Mouse (Mus musculus) cerebellum, postnatal 4 days (tissue): ENCODE results near the gene Ube2o.
"Not testable (repeated sequence)": the region's sequence is repeated elsewhere in the genome, so short reads cannot be mapped to it uniquely, and the experiment has no call there.

ENCODE experiments used
- DNase-seq, 2 experiments: peaks; one replicate each; pipeline ENCODE4 v3.0.0; 2022; ENCODE audit warnings: low spot score in 2 of 2, mixed read lengths in 1 of 2

Gene Ube2o

GRCm38 (mm10) chr11:116615735-116616437 is 34.6 kb upstream of the Ube2o start:
- no peak for DNase-seq

- no peak for DNase-seq
These were observed 32.0 kb upstream of the Ube2o start for GRCm38 (mm10) chr11:116613234-116613633.

- no peak for DNase-seq
These were observed 31.3 kb upstream of the Ube2o start for GRCm38 (mm10) chr11:116612554-116612953.

GRCm38 (mm10) chr11:116611883-116612282 is 30.6 kb upstream of the Ube2o start:
- no peak for DNase-seq

GRCm38 (mm10) chr11:116611168-116611567 is 29.9 kb upstream of the Ube2o start:
- not testable (repeated sequence) for DNase-seq

- no peak for DNase-seq
These were observed 28.9 kb upstream of the Ube2o start for GRCm38 (mm10) chr11:116609965-116610630.

GRCm38 (mm10) chr11:116607717-116608116 is 26.5 kb upstream of the Ube2o start:
- DNase-seq, result no peak

- no peak for DNase-seq
These were observed 22.9 kb upstream of the Ube2o start for GRCm38 (mm10) chr11:116604097-116604496.

GRCm38 (mm10) chr11:116603339-116603738 is 22.1 kb upstream of the Ube2o start:
- no peak for DNase-seq

- DNase-seq, result no peak
These were observed 20.8 kb upstream of the Ube2o start for GRCm38 (mm10) chr11:116602043-116602442.

GRCm38 (mm10) chr11:116601166-116601565 is 19.9 kb upstream of the Ube2o start:
- no peak for DNase-seq

- DNase-seq, result no peak
These were observed 18.0 kb upstream of the Ube2o start for GRCm38 (mm10) chr11:116599230-116599629.

- DNase-seq, result peak in 1 of 2 experiments; percentile 58
These were observed 16.9 kb upstream of the Ube2o start for GRCm38 (mm10) chr11:116598193-116598592.

- DNase-seq, result no peak
These were observed 15.5 kb upstream of the Ube2o start for GRCm38 (mm10) chr11:116596766-116597165.

- DNase-seq, result no peak
These were observed 12.1 kb upstream of the Ube2o start for GRCm38 (mm10) chr11:116593345-116593744.

GRCm38 (mm10) chr11:116592428-116592827 is 11.2 kb upstream of the Ube2o start:
- DNase-seq, result peak; percentile 100

GRCm38 (mm10) chr11:116591621-116592020 is 10.4 kb upstream of the Ube2o start:
- DNase-seq, result no peak

GRCm38 (mm10) chr11:116589574-116589973 is 8.3 kb upstream of the Ube2o start:
- no peak for DNase-seq

GRCm38 (mm10) chr11:116589020-116589531 is 7.8 kb upstream of the Ube2o start:
- no peak for DNase-seq

- peak; percentile 57 to 79 for DNase-seq
These were observed 5.8 kb upstream of the Ube2o start for GRCm38 (mm10) chr11:116586801-116587631.

- DNase-seq, result no peak
These were observed 5.1 kb upstream of the Ube2o start, which contains the start of gene Aanat for GRCm38 (mm10) chr11:116586310-116586709. TSS of gene Aanat (plus strand) at chr11:116586432.

GRCm38 (mm10) chr11:116585682-116586081 is 4.4 kb upstream of the Ube2o start:
- no peak for DNase-seq
